Mouse (Mus musculus) adipose tissue, adult 10 weeks (tissue): Measurements from ENCODE around the gene Zdhhc16. TPM values are rescaled to one million over a fixed set of nuclear protein-coding genes. Genes with fewer than 3 reads are reported as not detected.

Source experiments
- polyA plus RNA-seq: library from polyadenylated mRNA; stranded (reverse); fragments of 350-450 nt; fragmentation: Illumina TruSeq; extraction: RNeasy Lipid Tissue Mini Kit (QIAGEN cat#74804); gene quantifications from one replicate; pipeline ENCODE4 v1.2.3, GENCODE M21; 2014; ENCODE audit warnings: low read depth, low replicate concordance

Zdhhc16 gene
- polyA plus RNA-seq = 39.8 TPM

DNA sequence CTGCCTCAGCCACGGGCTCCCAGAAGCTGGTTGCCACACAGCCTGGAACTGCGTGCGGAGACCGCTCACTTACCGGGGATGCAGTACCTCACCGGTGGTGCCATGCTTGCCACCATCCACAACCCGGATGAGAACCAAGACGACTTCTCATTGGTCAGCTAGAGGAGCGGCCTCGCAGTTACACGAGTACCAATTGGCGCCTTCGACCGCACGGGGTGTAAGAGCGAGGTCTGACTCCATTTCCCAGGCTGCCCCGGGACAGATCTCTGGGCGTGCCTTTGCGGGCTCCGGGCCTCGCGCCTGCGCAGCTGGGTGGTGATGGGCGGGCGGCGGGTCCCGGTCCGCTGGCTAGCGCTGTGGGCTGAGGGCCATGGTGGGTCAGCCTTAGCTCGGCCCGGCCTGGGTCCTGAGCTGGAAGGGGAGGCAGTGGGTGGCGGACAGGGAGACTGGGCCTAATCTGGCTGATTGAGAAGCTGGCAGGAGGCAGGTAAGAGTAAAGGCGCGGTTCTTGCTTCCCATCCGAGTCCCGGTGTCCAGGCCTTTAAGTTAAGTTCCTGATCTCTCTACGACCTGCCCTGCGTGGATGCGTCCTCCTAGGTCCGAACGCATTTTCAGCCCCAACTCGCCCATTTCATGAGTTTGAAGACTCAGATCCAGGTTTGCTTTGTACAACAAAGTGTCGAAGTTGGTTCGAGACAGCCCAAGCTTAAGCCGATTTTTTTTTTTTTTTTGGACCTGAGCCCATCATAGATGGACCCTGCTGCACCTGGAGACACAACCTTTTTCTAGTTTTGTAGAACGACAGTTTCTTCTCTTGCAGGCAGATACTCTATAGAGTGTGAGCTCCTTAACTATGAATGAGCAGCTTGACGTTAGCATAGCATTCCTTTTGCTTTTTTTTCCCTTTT lies at the start of gene Zdhhc16, which contains the start of gene Exosc1:
Gene Zdhhc16, plus strand, starts transcription at position 302 of the 908 bp plus-strand sequence.
Gene Exosc1, minus strand, starts transcription at position 245 of the 908 bp plus-strand sequence.

DNA sequence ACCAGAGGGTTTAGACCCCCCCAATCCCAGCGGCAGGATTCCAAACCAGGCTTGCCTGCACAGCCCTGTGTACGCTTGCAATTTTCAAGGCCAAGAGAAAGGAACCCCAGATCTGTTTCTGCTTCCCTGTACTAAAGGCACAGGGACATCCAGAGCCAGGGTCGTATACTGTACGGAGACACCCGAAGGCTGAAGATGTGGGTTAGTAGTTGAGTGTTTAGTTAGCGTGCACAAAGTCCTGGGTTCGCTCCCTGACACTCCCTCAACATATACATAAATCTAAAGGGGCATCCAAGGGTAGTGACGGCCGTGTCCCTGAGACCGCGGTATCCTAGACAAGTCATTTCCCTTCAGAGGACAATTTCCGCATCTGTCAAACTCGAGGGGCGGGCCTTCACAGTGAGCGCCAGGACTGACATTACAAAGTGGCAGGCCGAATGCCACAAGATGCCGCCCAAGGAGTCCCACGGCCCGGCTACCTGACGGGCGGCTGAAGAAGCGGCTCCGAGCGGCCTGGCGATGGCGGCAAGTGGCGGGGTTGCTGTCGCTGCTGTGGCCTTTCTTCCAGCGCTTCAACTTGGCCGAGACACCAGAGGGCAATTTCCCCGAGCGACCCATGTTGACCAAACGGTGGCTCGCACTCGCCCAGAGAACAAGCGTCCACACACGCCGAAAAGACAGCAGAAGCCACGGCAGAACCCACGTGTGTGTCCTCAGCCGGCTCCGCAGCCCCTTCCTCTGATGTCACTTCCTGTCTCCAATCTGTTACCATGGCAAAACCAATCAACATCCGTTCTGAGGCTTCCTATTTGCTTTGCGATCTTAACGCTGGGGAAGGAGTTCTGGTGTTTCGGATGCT lies 37.6 kb upstream of the Zdhhc16 start, which contains the start of gene Rrp12:
Gene Rrp12, minus strand, starts transcription at position 714 of the 859 bp plus-strand sequence.

GRCm38 (mm10) chr19:41911178-41912073 lies 21.9 kb upstream of the Zdhhc16 start, which contains the start of gene Pgam1:
Pgam1 (plus strand) TSS chr19:41911923.

DNA sequence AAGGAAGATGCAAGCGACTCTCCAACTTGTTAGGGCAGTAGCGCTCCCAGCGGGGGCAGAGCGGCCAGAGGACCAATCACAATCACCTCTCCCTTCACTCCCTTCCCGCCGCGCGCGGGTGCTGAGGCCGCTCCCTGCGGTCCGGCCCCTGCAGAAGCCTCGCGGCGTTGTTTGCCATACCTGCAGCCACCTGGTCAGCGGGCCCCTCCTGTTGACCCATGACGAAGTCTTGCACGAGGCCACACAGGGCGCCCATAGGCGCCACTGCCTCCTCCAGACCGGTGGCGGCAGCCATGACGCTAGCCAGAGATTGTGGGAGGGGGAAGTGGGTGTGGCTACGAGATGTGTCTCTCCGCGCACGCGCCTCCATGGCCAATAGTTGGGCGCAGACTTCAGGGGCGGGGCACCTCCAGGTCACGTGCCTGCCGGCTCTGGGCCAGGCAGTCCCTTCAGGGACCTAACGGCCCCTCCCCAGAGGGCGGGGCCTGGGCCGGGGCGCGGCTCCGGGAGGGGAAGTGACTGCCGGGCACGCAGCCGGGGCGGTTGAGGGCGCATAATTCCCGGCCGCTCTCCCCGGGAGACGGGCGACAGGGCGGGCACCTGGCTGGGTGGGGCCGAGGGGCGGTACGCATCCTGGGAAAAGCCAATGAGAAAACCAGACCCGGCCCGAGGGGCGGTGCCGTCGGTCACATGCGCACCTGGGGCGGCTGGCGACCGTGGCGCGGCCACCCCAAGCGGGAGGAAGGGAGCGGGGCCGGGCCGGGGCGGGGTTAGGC lies 47.7 kb downstream of the Zdhhc16 start, which contains the start of gene Mms19:
Gene Mms19, minus strand, starts transcription at position 339 of the 776 bp plus-strand sequence.

DNA sequence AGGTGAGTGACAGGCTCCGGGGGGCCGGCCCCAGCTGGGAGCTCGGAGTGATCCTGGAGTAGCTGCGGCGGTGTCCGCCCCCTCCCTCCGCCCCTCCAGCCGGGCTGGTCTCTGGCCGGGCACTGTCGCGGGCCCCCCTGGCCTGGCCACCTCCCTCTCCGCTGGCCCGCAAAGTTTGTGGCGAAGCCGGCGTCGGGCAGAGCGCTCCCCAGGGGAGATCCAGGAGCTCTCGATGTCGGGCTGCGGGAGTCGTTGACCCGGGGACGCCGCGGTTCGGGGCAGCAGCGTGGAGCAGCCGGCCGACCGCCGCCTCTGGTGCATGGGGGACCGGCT lies 48.3 kb downstream of the Zdhhc16 start, which contains the start of gene Ubtd1:
Gene Ubtd1, plus strand, starts transcription at position 169 of the 333 bp plus-strand sequence.

Other genes with a start within 250 kb of the Zdhhc16 start
- 4.0 TPM for gene Slit1, start 189.8 kb upstream of the Zdhhc16 start, polyA plus RNA-seq
- gene Arhgap19, start 131.4 kb upstream of the Zdhhc16 start, polyA plus RNA-seq = 5.2 TPM
- gene Frat1, start 103.5 kb upstream of the Zdhhc16 start, polyA plus RNA-seq = 2.4 TPM
- 1.3 TPM for gene Frat2, start 85.3 kb upstream of the Zdhhc16 start, polyA plus RNA-seq
- 5.9 TPM for gene Rrp12, start 37.3 kb upstream of the Zdhhc16 start, polyA plus RNA-seq
- 174 TPM for gene Pgam1, start 21.6 kb upstream of the Zdhhc16 start, polyA plus RNA-seq
- gene Exosc1, start 57 bp upstream of the Zdhhc16 start, polyA plus RNA-seq = 25.6 TPM
- gene Mms19, start 47.7 kb downstream of the Zdhhc16 start, polyA plus RNA-seq = 31.2 TPM
- gene Ubtd1, start 48.3 kb downstream of the Zdhhc16 start, polyA plus RNA-seq = 18.2 TPM
- not detected for gene Ankrd2, start 102.5 kb downstream of the Zdhhc16 start, polyA plus RNA-seq
- 11.6 TPM for gene Hoga1, start 112.1 kb downstream of the Zdhhc16 start, polyA plus RNA-seq
- 57.8 TPM for gene 4933411K16Rik, start 118.8 kb downstream of the Zdhhc16 start, polyA plus RNA-seq
- 15.0 TPM for gene Morn4, start 152.9 kb downstream of the Zdhhc16 start, polyA plus RNA-seq
- gene Pi4k2a, start 157.0 kb downstream of the Zdhhc16 start, polyA plus RNA-seq = 26.9 TPM
- 31.0 TPM for gene Avpi1, start 195.6 kb downstream of the Zdhhc16 start, polyA plus RNA-seq
- gene Marveld1, start 213.9 kb downstream of the Zdhhc16 start, polyA plus RNA-seq = 32.6 TPM
- gene Zfyve27, start 230.5 kb downstream of the Zdhhc16 start, polyA plus RNA-seq = 41.7 TPM